Mouse (Mus musculus): Measurements from ENCODE around the gene Slc38a8. TPM values are rescaled to one million over a fixed set of nuclear protein-coding genes. Genes with fewer than 3 reads are reported as not detected.

The Slc38a8 gene
- total and polyA plus RNA-seq, 2 experiments from 2014 or later = not detected

DNA sequence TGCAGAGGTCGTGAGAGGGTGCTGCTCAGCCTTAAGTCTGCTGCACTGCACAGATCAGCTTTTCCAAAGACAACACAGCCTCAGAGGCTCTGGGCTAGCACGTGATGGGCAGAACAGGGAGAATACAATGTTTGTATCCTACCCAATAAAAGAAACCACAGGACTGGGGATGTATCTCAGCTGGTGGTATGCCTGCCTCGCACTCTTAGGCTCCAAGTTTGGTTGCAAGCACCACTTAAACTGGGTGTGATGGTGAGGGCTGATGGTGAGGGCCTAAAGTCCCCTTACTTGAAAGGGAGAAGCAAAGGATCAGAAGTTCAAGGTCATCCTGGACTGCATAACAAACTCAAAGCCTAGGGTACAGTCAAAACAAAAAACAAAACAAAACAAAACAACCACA, 43.1 kb upstream of the Slc38a8 start:
- Histone ChIP-seq H3K27ac (ENCODE audit: low read depth) (no peak overlapping the region), H3K27me3 (ENCODE audit: control insufficient read depth, insufficient read depth, low read length) (no peaks in the 10 kb centered on the region), H3K9ac (replicated peaks; ENCODE audit: low read depth, low read length) (no peak overlapping the region), H3K4me2 (ENCODE audit: low read depth, low read length) (no peak overlapping the region), H3K4me1 (ENCODE audit: control insufficient read depth, insufficient read depth) (no peaks in the 10 kb centered on the region), H3K4me3 (ENCODE audit: low read depth, low read length) (no peak overlapping the region), H3K36me3 (replicated peaks; ENCODE audit: control insufficient read depth, insufficient read depth, low read length) (peaks cover 75% of the 10 kb centered on the region), H3K9me3 (replicated peaks; ENCODE audit: control insufficient read depth, low read length) (no peaks in the 10 kb centered on the region)
- 83% methylated on average over 3 of the region's 3 CpGs for WGBS
- DNase-seq (ENCODE audit: low spot score) (no peak), ATAC-seq (ENCODE audit: insufficient read depth, low read depth) (no peak)
- TF ChIP-seq CTCF (IDR thresholded peaks at IDR 0.05; ENCODE audit: low read depth) (no peak), EP300 (IDR thresholded peaks at IDR 0.05; ENCODE audit: low read depth) (no peak)

DNA sequence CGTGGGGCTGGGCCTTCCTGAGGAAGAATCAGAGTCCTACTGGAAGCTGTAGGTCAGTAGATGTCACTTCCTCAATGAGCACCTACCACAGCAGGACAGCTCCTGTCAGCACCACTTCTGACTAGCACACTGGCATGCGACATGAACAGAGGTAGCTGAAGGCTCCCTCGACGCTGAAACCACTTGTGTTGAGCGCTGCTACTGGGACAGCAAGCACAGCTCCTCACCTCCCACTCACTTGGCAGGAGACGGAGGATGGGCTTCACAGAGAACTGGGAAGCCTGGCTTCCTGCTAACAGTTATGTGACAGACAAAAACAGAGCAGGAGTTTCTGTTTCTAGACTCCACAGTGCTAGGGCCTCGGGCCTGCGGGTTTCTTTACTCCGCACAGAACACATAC, 30.5 kb upstream of the Slc38a8 start:
- Histone ChIP-seq H3K27ac (ENCODE audit: low read depth) (no peak overlapping the region; the same call in 1 of the 2 replicates), H3K27me3 (ENCODE audit: control insufficient read depth, insufficient read depth, low read length) (no peaks in the 10 kb centered on the region), H3K36me3 (replicated peaks; ENCODE audit: control insufficient read depth, insufficient read depth, low read length) (peaks cover 98% of the 10 kb centered on the region), H3K4me3 (ENCODE audit: low read depth, low read length) (no peak overlapping the region), H3K9me3 (replicated peaks; ENCODE audit: control insufficient read depth, low read length) (no peaks in the 10 kb centered on the region), H3K4me2 (ENCODE audit: low read depth, low read length) (no peak overlapping the region), H3K4me1 (ENCODE audit: control insufficient read depth, insufficient read depth) (no peaks in the 10 kb centered on the region), H3K9ac (replicated peaks; ENCODE audit: low read depth, low read length) (no peak overlapping the region)
- TF ChIP-seq EP300 (IDR thresholded peaks at IDR 0.05; ENCODE audit: low read depth) (no peak), CTCF (IDR thresholded peaks at IDR 0.05; ENCODE audit: low read depth) (no peak)
- 45% methylated on average over 9 of the region's 9 CpGs for WGBS
- DNase-seq (ENCODE audit: low spot score) (no peak), ATAC-seq (ENCODE audit: insufficient read depth, low read depth) (peak; percentile 41; the same call in 1 of the 2 replicates)

DNA sequence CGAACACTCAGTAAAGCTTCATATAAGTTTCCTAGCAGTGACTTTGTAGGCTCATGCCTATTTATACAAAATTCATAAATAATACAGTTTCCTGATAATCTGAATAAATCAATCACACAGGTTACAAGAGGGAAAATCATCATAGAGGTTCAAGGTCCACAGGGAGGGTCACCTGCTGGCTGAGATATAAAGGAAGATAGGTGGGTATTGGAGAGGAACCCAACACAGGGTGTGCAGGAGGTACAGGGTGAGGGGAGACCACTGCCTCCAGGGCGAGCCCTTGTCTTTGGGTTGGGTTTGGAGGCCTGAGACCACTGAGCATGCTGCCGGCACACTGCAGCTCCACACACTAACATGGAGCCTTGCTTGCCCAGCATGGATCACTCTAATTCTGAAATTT, 29.9 kb upstream of the Slc38a8 start:
- no peak for TF ChIP-seq CTCF (IDR thresholded peaks at IDR 0.05; ENCODE audit: low read depth)
- TF ChIP-seq EP300 (IDR thresholded peaks at IDR 0.05; ENCODE audit: low read depth) = no peak
- Histone ChIP-seq H3K4me1 (ENCODE audit: control insufficient read depth, insufficient read depth) (no peaks in the 10 kb centered on the region), H3K4me3 (ENCODE audit: low read depth, low read length) (no peak overlapping the region), H3K27ac (ENCODE audit: low read depth) (no peak overlapping the region; the same call in 1 of the 2 replicates), H3K4me2 (ENCODE audit: low read depth, low read length) (no peak overlapping the region), H3K9ac (replicated peaks; ENCODE audit: low read depth, low read length) (no peak overlapping the region), H3K36me3 (replicated peaks; ENCODE audit: control insufficient read depth, insufficient read depth, low read length) (peaks cover 97% of the 10 kb centered on the region), H3K9me3 (replicated peaks; ENCODE audit: control insufficient read depth, low read length) (no peaks in the 10 kb centered on the region), H3K27me3 (ENCODE audit: control insufficient read depth, insufficient read depth, low read length) (no peaks in the 10 kb centered on the region)
- no peak for ATAC-seq (ENCODE audit: insufficient read depth, low read depth)
- WGBS = 95% methylated on average over 3 of the region's 3 CpGs
- no peak for DNase-seq (ENCODE audit: low spot score)

DNA sequence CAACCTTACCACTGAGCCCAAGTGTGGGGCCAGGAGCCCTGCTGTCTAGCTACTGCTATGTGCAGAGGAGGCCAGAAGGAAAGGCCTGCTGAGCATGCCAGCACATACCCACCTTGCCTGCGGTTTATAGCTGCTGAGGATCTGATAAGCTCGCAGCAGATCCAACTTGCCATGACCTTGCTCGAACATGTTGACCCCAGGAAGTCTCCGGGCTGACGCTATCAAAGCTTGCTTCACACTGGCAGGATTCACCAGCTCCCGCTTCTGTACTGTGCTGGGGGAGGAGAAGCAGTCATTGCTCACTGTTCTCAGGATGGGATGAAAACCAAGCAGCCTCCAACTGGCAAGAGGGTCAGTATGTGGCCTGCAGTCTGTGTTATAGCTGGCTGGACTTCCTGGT, 29.4 kb upstream of the Slc38a8 start:
- H3K4me1 ChIP-seq (ENCODE audit: control insufficient read depth, insufficient read depth) = no peaks in the 10 kb centered on the region
- H3K9ac ChIP-seq (replicated peaks; ENCODE audit: low read depth, low read length) = no peak overlapping the region
- ATAC-seq (ENCODE audit: insufficient read depth, low read depth) (no peak), DNase-seq (ENCODE audit: low spot score) (no peak)
- H3K36me3 ChIP-seq (replicated peaks; ENCODE audit: control insufficient read depth, insufficient read depth, low read length) = peaks cover 92% of the 10 kb centered on the region
- 48% methylated on average over 6 of the region's 6 CpGs for WGBS
- H3K27me3 ChIP-seq (ENCODE audit: control insufficient read depth, insufficient read depth, low read length) = no peaks in the 10 kb centered on the region
- no peak overlapping the region for H3K4me3 ChIP-seq (ENCODE audit: low read depth, low read length)
- H3K4me2 ChIP-seq (ENCODE audit: low read depth, low read length) = no peak overlapping the region
- TF ChIP-seq CTCF (IDR thresholded peaks at IDR 0.05; ENCODE audit: low read depth) (no peak), EP300 (IDR thresholded peaks at IDR 0.05; ENCODE audit: low read depth) (no peak)
- no peaks in the 10 kb centered on the region for H3K9me3 ChIP-seq (replicated peaks; ENCODE audit: control insufficient read depth, low read length)
- H3K27ac ChIP-seq (ENCODE audit: low read depth) = no peak overlapping the region

DNA sequence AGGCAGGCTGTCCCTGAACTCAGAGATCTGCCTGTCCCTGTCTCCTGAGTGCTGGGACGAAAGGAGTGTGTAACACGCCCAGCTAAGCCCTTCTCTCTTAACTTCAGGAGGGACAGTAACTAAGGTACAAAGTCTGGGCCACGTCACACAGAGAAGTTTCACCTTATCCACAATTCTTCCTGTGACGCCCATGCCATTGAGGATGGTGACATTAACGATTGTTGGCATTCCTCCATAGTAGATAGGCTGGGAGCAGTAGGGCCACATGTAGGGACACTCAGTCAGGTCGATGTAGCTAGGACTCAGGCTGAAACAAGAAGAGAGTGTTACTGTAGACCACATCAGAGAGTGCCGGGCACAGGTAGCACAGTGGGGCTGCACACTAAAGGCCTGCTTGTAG, 27.3 kb upstream of the Slc38a8 start:
- ATAC-seq (ENCODE audit: insufficient read depth, low read depth) (no peak), DNase-seq (ENCODE audit: low spot score) (no peak)
- H3K27me3 ChIP-seq (ENCODE audit: control insufficient read depth, insufficient read depth, low read length) = no peaks in the 10 kb centered on the region
- no peaks in the 10 kb centered on the region for H3K4me1 ChIP-seq (ENCODE audit: control insufficient read depth, insufficient read depth)
- no peak overlapping the region for H3K4me2 ChIP-seq (ENCODE audit: low read depth, low read length)
- no peak overlapping the region for H3K4me3 ChIP-seq (ENCODE audit: low read depth, low read length)
- no peaks in the 10 kb centered on the region for H3K9me3 ChIP-seq (replicated peaks; ENCODE audit: control insufficient read depth, low read length)
- H3K9ac ChIP-seq (replicated peaks; ENCODE audit: low read depth, low read length) = no peak overlapping the region
- H3K27ac ChIP-seq (ENCODE audit: low read depth) = no peak overlapping the region
- peaks cover 94% of the 10 kb centered on the region for H3K36me3 ChIP-seq (replicated peaks; ENCODE audit: control insufficient read depth, insufficient read depth, low read length)
- TF ChIP-seq EP300 (IDR thresholded peaks at IDR 0.05; ENCODE audit: low read depth) (no peak), CTCF (IDR thresholded peaks at IDR 0.05; ENCODE audit: low read depth) (no peak)
- 80% methylated on average over 7 of the region's 7 CpGs for WGBS

DNA sequence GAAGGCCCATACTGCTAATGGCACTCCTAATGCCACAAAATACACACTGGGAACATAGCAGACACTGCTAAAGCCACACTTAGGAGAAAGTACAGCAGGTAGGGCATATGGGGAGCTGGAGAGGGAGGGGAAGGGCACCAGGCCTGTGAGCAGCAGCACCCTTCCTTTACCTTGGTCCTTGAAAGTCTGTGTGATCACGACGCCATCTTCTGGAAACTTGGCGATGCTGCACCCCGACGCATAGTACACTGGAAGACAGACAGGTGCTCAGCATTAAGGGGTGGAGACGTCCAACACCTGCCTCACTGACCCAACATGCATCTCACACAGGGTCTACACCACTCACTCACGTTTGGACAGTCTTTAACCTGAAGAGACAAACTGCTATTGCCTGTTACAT, 18.6 kb upstream of the Slc38a8 start:
- ATAC-seq (ENCODE audit: insufficient read depth, low read depth) = no peak
- 76% methylated on average over 7 of the region's 7 CpGs for WGBS
- TF ChIP-seq EP300 (IDR thresholded peaks at IDR 0.05; ENCODE audit: low read depth) = no peak
- TF ChIP-seq CTCF (IDR thresholded peaks at IDR 0.05; ENCODE audit: low read depth) = peak; percentile 30
- Histone ChIP-seq H3K9ac (replicated peaks; ENCODE audit: low read depth, low read length) (no peak overlapping the region), H3K4me2 (ENCODE audit: low read depth, low read length) (no peak overlapping the region), H3K4me3 (ENCODE audit: low read depth, low read length) (no peak overlapping the region), H3K27ac (ENCODE audit: low read depth) (no peak overlapping the region), H3K36me3 (replicated peaks; ENCODE audit: control insufficient read depth, insufficient read depth, low read length) (peaks cover 99% of the 10 kb centered on the region), H3K27me3 (ENCODE audit: control insufficient read depth, insufficient read depth, low read length) (no peaks in the 10 kb centered on the region), H3K9me3 (replicated peaks; ENCODE audit: control insufficient read depth, low read length) (no peaks in the 10 kb centered on the region), H3K4me1 (ENCODE audit: control insufficient read depth, insufficient read depth) (no peaks in the 10 kb centered on the region)
- no peak for DNase-seq (ENCODE audit: low spot score)
